Mouse (Mus musculus): ENCODE results near the gene Oxsr1. TPM values are rescaled to one million over a fixed set of nuclear protein-coding genes. Genes with fewer than 3 reads are reported as not detected.
"Not testable (repeated sequence)": the region's sequence is repeated elsewhere in the genome, so short reads cannot be mapped to it uniquely, and the experiment has no call there.

Gene Oxsr1
- total RNA-seq, 2 experiments from 2014 or later: 31.1 to 33.9 TPM

DNA sequence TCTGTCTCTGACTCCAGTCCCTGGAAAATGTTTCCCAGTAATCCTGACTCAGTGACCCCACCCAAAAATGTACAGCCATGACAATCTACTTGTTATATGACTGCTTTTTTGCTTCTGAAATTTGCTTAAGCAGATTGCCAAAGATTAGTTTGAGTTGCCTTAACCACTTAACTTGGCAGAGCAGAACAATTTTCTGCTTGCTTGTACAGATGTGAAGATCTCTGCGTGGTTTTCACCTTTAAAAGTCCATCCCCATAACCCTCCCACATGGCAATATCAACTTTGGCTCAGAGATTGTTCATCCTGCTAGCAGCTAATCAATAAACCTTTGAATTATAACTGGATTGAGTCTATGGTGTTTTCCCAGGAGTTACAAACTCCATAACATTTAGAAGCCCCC is 13.2 kb downstream of the Oxsr1 start:
- TF ChIP-seq CTCF (IDR thresholded peaks at IDR 0.05): no peak
- Histone ChIP-seq H3K27ac (no peak overlapping the region), H3K4me3 (no peak overlapping the region)
- no peak for DNase-seq (ENCODE audit: extremely low spot score in 1 of 2, low spot score in 2 of 2)
- intact Hi-C loops (cut with DNase I): no loop called here

DNA sequence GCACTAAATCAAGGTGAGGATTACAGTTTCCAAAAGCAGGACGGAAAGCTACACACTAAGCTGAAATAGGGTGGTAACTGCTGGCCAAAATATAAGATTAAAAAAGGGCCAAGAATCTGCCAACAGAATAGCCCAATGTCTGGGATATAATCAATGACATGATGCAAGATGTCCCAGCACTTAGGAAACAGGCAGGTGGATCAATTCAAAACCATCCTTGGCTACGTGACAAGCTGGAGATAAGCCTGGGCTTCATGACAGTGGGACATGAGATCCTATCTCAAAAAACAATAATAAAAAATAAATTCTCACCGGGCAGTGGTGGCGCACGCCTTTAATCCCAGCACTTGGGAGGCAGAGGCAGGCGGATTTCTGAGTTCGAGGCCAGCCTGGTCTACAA is 16.4 kb downstream of the Oxsr1 start:
- no peak for TF ChIP-seq CTCF (IDR thresholded peaks at IDR 0.05)
- intact Hi-C loops (cut with DNase I): no loop called here
- no peak overlapping the region for H3K4me3 ChIP-seq
- DNase-seq (ENCODE audit: extremely low spot score in 1 of 2, low spot score in 2 of 2): no peak
- no peak overlapping the region for H3K27ac ChIP-seq

DNA sequence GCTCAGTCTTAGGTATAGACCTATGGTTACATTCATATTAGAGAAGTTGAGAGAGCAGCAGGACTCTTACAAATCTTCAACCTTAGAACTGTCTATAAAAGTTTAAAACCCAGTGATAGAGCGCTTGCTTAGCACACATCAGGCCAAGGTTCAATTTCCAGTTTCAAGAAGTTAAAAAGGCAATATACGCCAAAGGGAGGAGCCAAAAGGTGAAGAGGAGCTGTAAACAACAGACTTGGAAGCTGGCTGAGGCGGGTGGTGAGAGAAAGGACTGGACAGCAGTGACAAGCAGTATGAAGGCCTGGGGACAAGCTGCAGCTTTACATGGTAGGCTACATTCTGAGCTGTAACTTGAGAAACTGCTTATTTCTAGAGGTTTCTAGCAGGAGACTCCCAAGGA is 23.7 kb downstream of the Oxsr1 start:
- intact Hi-C loops (cut with DNase I): no loop called here
- Histone ChIP-seq H3K4me3 (no peak overlapping the region), H3K27ac (no peak overlapping the region)
- no peak for DNase-seq (ENCODE audit: extremely low spot score in 1 of 2, low spot score in 2 of 2)
- TF ChIP-seq CTCF (IDR thresholded peaks at IDR 0.05): no peak

DNA sequence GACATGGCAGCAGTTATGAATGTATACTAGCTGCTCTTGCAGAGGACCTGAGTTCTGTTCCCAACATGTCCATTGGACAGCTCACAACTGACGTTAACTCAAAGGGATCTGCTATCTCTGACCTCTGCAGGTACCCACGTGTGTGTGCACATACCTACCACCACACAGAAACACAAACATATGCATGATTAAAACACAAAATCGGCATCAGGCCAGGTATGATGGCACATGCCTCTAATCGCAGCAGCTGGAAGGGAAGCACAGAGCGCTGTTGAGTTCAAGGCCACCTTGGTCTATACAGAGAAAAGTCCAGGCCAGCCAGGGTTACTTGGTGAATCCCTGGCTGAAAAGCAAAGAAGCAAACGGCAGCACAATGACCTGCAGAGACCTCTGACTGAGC is 24.5 kb downstream of the Oxsr1 start:
- DNase-seq (ENCODE audit: extremely low spot score in 1 of 2, low spot score in 2 of 2): no peak
- Histone ChIP-seq H3K4me3 (no peak overlapping the region), H3K27ac (no peak overlapping the region)
- intact Hi-C loops (cut with DNase I): no loop called here
- TF ChIP-seq CTCF (IDR thresholded peaks at IDR 0.05): no peak

DNA sequence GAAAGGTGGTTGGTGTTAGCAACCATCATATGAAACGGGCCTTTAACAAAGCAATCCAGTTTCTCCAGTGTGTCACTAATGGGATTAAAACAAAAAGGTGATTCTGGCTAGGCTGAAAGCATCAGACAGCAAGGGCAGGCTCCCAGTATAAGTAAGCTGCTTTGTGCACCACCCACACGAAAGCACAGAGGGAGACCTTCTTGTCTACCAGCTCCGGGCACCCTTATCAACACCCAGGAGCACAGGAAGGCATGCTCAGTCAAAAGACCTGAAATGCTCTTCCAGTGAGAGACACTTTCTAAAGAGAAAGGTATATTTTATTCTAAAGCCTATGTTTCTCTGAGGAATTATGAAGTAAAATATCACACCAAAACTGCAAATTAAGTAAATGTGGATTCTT is 31.4 kb downstream of the Oxsr1 start:
- H3K4me3 ChIP-seq: no peak overlapping the region
- H3K27ac ChIP-seq: no peak overlapping the region
- no peak for TF ChIP-seq CTCF (IDR thresholded peaks at IDR 0.05)
- no peak for DNase-seq (ENCODE audit: extremely low spot score in 1 of 2, low spot score in 2 of 2)
- intact Hi-C loops (cut with DNase I): no loop called here

DNA sequence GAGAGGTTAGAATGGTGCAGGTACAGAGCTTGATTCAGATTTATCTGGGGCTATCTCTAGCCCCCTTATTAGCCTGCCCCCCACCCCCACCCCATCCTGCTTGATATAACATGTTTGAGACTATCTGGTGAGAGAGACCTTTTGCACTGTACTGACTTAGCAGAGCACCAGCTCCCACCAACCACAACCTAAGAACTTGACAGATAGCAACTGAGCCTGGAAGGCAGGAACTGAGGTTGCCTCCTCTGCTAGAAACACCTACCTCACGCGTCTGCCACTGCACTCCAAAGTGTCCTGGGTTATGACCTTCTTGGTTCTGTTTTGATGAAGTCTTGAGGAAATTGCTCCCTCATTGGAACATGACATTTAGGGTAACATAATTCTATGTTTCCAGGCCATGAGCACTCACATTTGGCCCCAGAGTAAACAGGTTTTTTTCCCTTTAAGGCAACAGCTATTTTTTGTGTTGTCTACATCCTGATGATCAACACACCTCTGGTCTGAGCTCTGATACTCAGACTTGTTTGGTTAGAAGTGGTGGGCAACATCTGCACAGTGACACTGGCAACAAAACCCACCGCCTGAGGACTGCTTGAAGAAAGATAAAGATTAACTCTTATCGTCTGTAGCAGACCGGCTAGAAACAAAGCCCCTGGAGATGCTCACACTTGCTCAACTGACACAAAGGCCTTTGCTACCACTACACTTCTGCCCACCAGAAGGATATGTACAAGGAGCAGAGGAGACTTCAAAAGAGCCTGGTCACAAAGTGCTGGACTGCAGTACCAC is 41.1 kb downstream of the Oxsr1 start:
- TF ChIP-seq CTCF (IDR thresholded peaks at IDR 0.05): no peak
- Histone ChIP-seq H3K27ac (no peak overlapping the region), H3K4me3 (no peak overlapping the region)
- DNase-seq (ENCODE audit: extremely low spot score in 1 of 2, low spot score in 2 of 2): no peak
- intact Hi-C loops (cut with DNase I): no loop called here

DNA sequence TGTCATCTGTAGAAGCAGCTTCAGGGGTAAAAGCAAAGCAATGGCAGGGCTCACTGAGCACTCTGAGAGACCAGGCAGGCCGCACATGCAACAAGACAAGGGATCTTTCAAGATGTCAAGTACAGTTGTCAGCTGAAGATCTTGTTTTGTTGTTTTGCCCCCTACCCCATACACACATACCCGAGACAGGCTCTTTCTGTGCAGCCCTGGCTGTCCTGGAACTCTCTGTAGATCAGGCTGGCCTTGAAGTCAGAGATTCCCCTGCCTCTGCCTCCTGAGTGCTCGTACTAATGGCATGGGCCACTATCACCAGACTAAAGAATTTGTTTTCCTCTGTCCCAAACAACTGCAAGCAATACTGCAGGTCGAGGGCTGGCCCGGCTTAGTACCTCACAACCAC is 44.2 kb downstream of the Oxsr1 start:
- TF ChIP-seq CTCF (IDR thresholded peaks at IDR 0.05): no peak
- no peak overlapping the region for H3K4me3 ChIP-seq
- no peak for DNase-seq (ENCODE audit: extremely low spot score in 1 of 2, low spot score in 2 of 2)
- no peak overlapping the region for H3K27ac ChIP-seq
- intact Hi-C loops (cut with DNase I): loop anchor here (10.0 kb wide), 1 partner anchor 157 kb away; no protein-coding TSS in a partner anchor

DNA sequence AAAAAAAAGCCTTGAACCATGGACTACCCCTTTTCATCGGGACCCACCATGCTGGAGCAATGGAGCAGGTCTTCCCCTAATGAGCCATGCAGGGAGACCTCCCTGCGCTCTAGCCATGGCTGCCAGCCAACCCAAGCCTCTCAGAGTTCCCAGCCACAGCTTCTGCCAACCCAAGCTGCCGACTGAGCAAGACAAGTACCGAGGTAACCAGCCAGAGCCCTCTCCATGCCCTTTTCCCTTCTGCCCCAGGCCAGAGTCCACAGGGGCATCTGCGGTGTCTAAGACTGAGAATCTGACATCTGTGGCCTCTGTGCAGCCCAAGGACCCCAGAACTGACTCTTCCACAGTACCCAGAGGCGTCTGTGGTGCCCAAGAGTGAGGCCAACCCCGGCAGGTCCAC is 45.9 kb downstream of the Oxsr1 start:
- intact Hi-C loops (cut with DNase I): loop anchor here (10.0 kb wide), 1 partner anchor 158 kb away; no protein-coding TSS in a partner anchor
- Histone ChIP-seq H3K27ac (no peak overlapping the region), H3K4me3 (no peak overlapping the region)
- no peak for TF ChIP-seq CTCF (IDR thresholded peaks at IDR 0.05)
- peak in 1 of 2 experiments; percentile 29 for DNase-seq (ENCODE audit: extremely low spot score in 1 of 2, low spot score in 2 of 2)

DNA sequence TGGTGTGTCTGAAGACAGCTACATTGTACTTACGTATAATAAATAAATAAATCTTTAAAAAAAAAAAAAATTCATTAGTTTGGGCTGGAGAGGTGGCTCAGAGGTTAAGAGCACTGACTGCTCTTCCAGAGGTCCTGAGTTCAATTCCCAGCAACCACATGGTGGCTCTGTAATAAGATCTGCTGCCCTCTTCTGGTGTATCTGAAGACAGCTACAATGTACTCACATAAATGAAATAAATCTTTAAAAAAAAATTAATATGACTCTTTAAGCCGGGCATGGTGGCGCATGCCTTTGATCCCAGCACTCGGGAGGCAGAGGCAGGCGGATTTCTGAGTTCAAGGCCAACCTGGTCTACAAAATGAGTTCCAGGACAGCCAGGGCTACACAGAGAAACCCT is 47.4 kb downstream of the Oxsr1 start:
- intact Hi-C loops (cut with DNase I): loop anchor here (10.0 kb wide), 1 partner anchor 160 kb away; no protein-coding TSS in a partner anchor
- peak; percentile 47 for TF ChIP-seq CTCF (IDR thresholded peaks at IDR 0.05)
- not testable (repeated sequence) for DNase-seq (ENCODE audit: extremely low spot score in 1 of 2, low spot score in 2 of 2); H3K27ac ChIP-seq; H3K4me3 ChIP-seq

DNA sequence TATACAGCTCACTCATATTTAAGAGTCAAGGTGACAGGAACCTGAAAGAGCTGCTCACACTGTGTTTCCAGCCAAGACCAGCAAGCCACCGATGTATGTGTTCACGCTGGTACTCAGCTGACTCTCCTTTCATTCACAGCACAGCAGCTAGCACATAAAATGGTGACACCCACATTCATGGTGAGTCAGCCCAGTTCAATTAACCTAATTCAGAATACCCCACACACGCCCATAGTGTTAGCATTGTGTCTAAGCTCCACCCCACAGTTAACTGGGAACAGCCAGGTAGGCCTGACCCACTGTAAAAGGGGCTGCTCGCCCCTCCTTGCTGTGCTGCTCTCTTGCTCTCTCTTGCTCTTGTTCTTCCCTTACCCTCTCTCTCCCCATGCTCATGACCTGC is 50.7 kb downstream of the Oxsr1 start:
- DNase-seq (ENCODE audit: extremely low spot score in 1 of 2, low spot score in 2 of 2): no peak
- Histone ChIP-seq H3K4me3 (no peak overlapping the region), H3K27ac (no peak overlapping the region)
- intact Hi-C loops (cut with DNase I): loop anchor here (10.0 kb wide), 1 partner anchor 163 kb away; no protein-coding TSS in a partner anchor
- no peak for TF ChIP-seq CTCF (IDR thresholded peaks at IDR 0.05)

DNA sequence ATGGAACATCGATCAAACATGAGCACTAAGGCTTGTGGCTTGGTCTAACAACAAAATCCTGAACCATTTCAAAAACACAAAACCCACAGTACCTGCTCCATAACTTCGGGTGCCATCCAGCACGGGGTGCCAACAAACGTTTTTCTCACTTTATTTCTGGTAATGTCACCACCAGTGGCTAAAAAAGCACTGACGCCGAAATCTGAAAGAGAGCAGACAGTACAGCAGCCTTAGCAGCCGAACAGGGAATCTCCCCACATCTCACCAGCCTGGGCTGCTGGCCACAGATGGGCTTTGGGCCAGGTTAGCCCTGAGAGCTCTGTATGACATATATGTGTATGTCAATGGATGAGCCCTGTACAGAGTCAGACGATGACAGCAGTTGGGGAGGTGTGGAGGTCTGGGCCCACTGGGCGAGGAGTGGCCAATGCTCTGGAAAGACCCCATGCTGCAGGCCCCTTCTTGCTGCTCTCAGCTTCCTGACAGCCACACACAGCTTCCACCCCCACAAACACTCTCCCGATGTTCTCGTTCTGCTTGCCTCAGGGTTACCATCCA is 53.6 kb downstream of the Oxsr1 start:
- intact Hi-C loops (cut with DNase I): no loop called here
- no peak for TF ChIP-seq CTCF (IDR thresholded peaks at IDR 0.05)
- Histone ChIP-seq H3K4me3 (no peak overlapping the region), H3K27ac (peak overlapping the region; percentile 34)
- no peak for DNase-seq (ENCODE audit: extremely low spot score in 1 of 2, low spot score in 2 of 2)

DNA sequence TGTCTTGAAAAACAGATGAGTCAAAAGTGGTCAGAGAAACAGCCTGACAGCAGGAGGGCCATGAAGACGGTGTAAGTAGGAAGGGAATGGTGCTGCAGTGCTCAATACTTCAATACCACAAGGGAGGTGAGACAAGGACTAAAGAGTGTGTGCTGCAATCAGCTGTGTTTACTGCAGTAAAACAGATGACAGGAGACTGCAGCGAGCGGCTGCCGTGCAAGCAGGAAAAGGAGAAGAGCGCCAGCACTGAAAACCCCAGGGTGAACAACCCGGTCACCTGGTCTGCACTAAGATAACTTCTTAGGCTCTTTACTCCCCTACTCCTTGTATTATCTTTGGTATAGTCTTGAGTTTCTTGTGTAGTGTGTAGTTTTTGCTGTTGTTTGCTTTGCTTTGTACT is 54.1 kb downstream of the Oxsr1 start:
- intact Hi-C loops (cut with DNase I): no loop called here
- DNase-seq (ENCODE audit: extremely low spot score in 1 of 2, low spot score in 2 of 2): no peak
- no peak for TF ChIP-seq CTCF (IDR thresholded peaks at IDR 0.05)
- Histone ChIP-seq H3K4me3 (no peak overlapping the region), H3K27ac (peak overlapping the region; percentile 34; the same call in 1 of the 2 replicates)

DNA sequence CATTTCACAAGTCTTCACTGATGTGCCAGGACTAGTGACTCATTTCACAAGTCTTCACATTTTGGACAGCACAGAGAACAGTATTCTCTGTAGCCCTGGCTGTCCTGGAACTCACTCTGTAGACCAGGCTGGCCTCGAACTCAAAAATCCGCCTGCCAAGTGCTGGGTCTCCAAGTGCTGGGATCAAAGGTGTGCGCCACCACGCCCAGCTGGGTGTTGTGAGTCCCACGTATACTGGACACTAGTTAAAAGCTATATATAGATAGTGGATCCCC is 56.2 kb downstream of the Oxsr1 start:
- DNase-seq (ENCODE audit: extremely low spot score in 1 of 2, low spot score in 2 of 2); H3K27ac ChIP-seq; intact Hi-C loops (cut with DNase I); H3K4me3 ChIP-seq: not testable (repeated sequence)

DNA sequence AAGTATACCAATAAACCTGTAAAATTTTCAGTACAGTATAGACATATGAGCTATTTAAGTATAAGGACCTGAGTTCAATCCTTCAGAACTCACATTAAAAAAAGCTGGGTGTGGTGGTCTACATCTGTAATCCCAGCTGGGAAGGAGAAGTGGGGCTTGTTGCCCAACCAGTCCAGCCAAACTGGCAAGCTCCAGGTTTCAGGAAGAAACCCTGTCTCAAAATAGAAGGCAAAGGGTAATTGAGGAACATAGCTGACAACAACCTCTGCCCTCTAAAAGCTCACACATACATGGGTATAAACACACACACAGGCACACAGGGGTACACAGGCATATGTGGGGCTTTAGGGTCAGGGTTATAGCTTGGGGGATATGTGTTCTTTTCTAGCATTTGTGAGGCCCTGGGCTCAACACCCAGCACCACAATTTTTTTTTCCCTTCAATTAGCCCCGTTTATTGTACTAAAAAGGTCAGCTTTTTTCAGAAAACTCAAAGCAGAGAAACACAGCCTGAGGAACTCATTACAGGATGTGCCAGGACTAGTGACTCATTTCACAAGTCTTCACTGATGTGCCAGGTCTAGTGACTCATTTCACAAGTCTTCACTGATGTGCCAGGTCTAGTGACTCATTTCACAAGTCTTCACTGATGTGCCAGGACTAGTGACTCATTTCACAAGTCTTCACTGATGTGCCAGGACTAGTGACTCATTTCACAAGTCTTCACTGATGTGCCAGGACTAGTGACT is 56.7 kb downstream of the Oxsr1 start:
- H3K4me3 ChIP-seq; intact Hi-C loops (cut with DNase I); DNase-seq (ENCODE audit: extremely low spot score in 1 of 2, low spot score in 2 of 2); H3K27ac ChIP-seq: not testable (repeated sequence)
